Mouse (Mus musculus): ENCODE measurements around the gene Eif4e3.

Gene Eif4e3

DNA sequence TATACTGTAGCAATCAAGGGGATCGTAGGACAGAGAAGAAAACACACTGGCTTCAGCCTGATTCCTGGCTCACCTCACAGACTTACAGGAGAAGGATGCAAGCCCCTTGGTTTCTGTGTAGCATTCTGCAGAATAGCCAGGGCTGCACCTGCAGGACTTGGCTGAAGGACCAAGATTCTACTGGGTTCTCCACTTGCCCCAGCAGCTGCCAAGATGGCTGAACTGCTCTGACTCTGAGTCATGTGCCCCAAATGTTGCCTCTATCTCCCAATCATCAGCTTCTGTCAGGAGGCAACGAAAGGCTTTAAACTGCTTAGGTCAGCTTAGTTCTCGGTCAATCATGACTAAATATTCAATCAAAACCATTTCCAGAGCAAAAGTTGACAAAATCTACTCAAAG, 42.0 kb downstream of the Eif4e3 start:
- DNase-seq (ENCODE audit: low read depth, low spot score) = no peak

GRCm38 (mm10) chr6:99623641-99624040, 42.9 kb downstream of the Eif4e3 start:
- no peak for DNase-seq (ENCODE audit: low read depth, low spot score)

DNA sequence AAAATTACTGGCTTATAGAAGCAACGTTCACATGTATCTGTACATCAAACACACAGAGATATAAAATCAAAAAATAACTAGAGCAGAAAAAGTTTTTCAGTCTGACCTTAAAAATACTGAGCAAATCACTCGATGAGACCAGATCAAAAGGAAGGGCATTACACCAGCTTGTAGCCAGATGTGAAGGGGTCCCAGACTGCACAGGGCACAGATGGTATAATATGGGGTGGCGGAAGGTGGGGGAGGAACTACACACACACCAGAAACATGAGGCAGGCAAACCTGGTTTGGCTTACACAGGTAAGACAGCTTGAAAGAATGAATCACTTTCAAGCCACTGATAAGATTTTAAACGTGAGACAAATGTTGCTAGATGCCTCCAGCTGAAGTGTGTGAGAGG, 45.4 kb downstream of the Eif4e3 start:
- no peak for DNase-seq (ENCODE audit: low read depth, low spot score)

DNA sequence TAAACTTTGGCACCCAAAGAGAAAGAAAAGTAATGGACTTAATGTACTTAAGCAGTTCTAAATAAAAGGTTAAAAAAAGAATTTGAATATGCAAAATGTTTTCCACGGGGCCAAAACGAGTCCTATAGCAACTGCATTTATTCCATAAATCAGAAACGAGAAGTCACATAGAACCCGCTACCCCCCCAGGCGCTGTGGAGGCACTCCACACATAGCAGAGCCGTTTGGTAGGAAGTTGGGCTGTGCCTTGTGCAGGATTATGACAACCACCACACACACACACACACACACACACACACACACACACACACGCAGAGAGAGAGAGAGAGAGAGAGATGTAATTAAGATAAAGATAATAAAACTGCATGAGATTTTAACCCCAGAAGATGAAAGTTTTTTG, 46.1 kb downstream of the Eif4e3 start:
- DNase-seq (ENCODE audit: low read depth, low spot score) = no peak

DNA sequence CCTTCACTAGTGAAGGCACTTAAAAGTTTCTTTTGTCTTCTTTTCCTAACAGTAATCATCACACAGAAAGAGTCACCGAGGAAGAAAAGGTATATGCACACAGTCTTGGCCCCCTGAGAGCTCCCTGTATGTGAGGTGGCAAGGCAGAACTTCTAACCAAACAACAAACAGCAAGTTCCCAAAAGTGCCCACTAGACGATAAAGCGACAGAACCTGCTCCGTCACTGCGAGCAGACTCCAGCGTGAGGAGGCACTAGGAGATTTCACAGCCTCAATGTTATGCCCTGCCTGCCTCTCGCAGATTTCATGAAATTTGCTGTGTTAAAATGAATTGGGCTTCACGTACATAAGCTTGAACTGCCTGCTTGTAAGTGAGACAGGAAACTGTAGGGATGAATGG, 46.6 kb downstream of the Eif4e3 start:
- DNase-seq (ENCODE audit: low read depth, low spot score) = no peak

GRCm38 (mm10) chr6:99619466-99619865, 47.1 kb downstream of the Eif4e3 start:
- no peak for DNase-seq (ENCODE audit: low read depth, low spot score)

DNA sequence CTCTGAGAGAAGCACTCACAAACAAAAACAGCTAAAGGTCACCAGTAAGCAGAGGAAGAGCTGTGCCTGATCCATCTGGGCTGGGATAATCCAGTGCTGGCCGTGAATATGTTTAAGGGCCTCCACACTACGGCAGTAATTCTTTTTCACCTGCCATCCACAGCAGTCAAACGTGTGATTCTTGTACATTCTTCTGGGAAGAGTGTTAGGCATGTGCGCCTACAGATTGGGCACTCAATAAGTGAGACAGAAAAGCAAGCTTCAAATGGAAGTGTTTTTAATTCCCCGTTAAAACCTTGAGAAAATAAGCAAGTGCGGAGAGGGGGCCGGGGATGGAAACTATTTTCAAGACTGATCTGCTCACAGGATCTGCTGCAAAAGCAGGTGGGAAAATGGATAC, 48.7 kb downstream of the Eif4e3 start:
- DNase-seq (ENCODE audit: low read depth, low spot score) = no peak

GRCm38 (mm10) chr6:99617415-99617814, 49.2 kb downstream of the Eif4e3 start:
- DNase-seq (ENCODE audit: low read depth, low spot score) = no peak

DNA sequence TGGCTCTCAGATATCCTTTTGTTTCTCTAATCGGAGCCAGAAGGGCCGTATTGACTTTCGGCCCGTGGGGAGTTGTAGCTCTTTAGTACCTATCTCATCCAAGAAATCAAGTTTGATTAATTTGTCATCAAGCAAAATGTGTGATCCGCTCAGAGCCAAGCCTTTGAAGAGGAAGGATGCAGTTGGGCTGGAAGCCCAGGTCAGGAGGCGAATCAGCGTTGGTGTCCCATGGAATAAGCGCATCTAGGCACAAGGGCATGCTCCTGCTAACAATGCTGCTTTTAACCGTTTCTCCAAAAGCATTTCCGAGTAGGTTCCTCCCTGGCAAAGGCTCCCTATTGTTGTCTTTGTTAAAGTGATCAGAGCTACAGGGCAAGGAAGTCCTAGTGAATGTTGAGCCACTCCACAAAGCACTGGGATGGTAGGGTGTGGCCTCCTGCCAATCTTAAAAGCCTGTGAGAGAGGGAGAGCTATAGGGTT, 51.3 kb downstream of the Eif4e3 start:
- DNase-seq (ENCODE audit: low read depth, low spot score) = no peak

DNA sequence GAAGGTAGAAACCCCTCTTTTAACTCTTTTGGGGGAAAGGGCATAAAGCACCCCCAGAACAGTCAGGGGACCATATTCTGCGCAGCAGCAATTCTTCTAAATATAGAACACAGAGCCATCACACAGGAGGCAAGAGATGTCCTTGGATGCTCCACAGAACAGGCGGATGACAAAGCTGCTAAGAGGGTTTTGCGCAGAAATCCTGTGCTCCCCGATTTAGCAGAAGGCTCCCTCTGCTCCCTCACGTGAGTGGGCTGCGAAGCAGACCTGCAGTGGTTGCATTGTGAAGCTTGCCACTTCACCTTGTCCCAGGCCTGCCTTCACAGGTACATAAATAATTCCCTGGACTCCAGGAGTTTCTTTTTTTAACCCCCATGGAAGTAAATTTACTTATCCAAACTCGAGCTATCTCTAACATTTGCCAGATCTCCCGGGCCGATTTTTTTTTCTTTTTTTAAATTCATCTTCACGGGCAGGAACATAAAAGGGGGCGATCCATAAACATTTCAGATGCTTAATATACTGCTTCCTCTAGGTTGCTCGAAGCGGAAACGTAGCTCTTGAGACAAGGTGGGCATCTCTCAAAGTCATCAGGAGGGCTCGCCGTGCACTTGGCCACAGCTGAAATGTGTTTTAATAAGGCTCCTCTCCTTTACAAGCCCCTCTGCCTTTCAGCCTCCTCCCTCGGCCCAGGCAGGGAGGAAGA, 51.9 kb downstream of the Eif4e3 start:
- no peak for DNase-seq (ENCODE audit: low read depth, low spot score)

- no peak for DNase-seq (ENCODE audit: low read depth, low spot score)
These were observed 54.7 kb downstream of the Eif4e3 start for GRCm38 (mm10) chr6:99611866-99612265.

- DNase-seq (ENCODE audit: low read depth, low spot score) = no peak
These were observed 55.8 kb downstream of the Eif4e3 start for GRCm38 (mm10) chr6:99610454-99611427.

- DNase-seq (ENCODE audit: low read depth, low spot score) = no peak
These were observed 60.5 kb downstream of the Eif4e3 start for GRCm38 (mm10) chr6:99606079-99606478.

GRCm38 (mm10) chr6:99604758-99605157, 61.8 kb downstream of the Eif4e3 start:
- DNase-seq (ENCODE audit: low read depth, low spot score) = no peak

GRCm38 (mm10) chr6:99602434-99602833, 64.1 kb downstream of the Eif4e3 start:
- no peak for DNase-seq (ENCODE audit: low read depth, low spot score)

DNA sequence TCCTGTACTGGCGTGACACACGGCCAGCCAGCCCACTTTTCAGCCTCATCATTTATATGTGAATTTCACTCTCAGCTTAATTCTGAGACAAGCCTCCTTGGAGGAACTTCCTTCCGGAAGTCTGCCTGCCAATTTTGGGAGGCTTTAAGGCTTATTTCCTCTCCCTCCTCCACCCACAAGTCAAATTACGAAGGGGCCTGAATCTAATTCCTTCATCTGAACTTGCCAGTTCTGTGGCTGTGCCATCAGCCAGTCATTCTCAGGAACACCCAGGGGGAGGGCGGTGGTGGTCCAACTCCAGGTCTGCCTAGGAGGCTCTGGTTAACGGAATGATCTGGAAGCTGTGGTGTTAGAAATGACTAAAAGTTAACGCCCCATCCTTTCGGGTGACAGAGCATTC, 65.7 kb downstream of the Eif4e3 start:
- no peak for DNase-seq (ENCODE audit: low read depth, low spot score)

DNA sequence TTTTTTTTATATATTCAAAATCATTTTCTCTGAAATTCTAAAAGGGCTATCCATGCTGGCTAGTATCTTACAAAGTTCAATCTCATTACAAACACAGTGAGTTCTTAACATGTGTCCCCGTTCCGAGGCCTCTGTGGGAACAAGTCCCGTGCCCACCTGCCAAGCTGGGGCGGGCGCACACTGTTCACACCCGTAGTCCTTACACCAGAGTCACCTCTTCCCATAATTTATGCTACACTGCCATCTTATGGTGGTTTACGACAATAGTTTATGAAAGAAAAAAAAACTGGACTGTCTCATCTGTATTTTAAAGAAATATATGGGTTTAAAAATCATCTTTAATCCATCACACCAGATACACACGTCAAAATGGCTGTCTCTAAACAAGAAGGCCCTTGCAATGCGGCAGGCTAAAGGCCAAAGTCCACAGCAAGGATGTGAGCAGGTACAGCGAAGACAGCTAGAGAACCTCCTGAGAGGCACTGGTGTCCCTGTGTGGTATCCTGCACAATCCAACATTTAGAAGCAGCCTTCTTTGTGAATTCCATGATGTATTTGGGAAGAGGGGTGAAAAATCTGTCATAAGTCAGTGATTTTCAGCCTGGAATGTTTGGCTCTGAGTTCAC, 66.3 kb downstream of the Eif4e3 start:
- DNase-seq (ENCODE audit: low read depth, low spot score) = peak; percentile 70

- DNase-seq (ENCODE audit: low read depth, low spot score) = no peak
These were observed 66.9 kb downstream of the Eif4e3 start for GRCm38 (mm10) chr6:99599651-99600050.

DNA sequence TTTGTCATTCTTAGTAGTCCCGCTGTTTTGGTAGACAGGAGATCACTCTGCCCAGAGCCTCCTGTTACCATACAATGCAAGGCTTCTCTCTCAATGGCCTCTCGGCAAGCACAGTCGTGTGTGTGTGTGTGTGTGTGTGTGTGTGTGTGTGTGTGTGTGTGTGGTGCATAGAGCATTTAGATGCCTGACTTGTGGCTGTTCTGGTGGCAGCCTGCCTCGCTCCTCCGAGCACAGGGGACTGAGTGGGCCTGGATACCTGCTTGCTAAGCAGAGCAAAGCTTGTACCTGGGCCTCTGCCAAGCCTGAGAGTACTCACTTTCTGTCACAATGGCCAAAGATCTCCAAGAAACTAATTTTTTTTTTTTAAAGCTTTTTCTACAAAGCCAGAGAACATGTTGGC, 67.3 kb downstream of the Eif4e3 start:
- no peak for DNase-seq (ENCODE audit: low read depth, low spot score)

DNA sequence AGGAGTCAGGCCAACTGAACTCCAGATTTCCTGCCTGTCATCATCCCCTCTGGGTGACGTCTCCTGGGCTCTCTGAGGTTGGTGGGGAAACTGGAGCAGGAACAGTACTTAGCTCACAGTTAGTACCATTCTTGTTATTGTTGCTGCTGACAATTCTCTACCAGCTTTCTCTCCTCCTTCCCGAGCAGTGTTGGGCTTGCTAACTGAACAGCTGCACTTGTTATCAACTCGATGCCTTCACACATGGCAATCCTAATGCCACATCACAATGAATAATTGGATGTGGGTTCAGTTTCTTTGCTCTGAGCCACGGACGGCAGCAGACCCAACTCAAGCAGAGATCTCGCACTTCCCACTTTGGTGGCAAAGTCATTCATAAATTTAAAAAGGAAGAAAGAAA, 89.5 kb downstream of the Eif4e3 start:
- DNase-seq (ENCODE audit: low read depth, low spot score) = no peak

- no peak for DNase-seq (ENCODE audit: low read depth, low spot score)
These were observed 90.9 kb downstream of the Eif4e3 start for GRCm38 (mm10) chr6:99575633-99576032.

All from brain, embryonic 18.5 days (tissue).